Mouse (Mus musculus): ENCODE data around the gene Fhl3. TPM values are rescaled to one million over a fixed set of nuclear protein-coding genes. Genes with fewer than 3 reads are reported as not detected.

Fhl3 gene
- polyA plus RNA-seq, 1 experiment = 167 TPM

DNA sequence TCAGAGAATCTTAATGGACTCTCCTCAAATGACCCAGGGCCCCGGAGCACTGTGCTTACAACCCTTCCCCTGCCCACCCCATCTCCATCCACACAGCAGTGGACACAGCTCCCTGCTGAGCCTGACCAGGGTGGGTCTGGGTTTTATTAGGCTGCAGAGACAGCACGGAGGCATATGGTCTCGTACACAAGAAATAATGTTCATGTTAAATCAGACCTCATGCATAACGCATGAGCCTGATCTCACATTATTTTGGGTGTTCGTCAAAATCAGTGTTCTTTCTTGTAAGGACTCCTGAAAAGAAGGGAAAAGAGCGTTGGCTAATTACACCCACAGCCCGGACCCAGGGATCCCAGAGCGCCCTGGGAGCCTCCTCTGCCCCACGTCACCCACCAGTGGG lies 36.3 kb upstream of the Fhl3 start:
- Histone ChIP-seq H3K4me1 (ENCODE audit: control insufficient read depth, insufficient read depth, low read length) (no peaks in the 10 kb centered on the region), H3K27ac (ENCODE audit: insufficient read depth, low read depth, low read length) (no peak overlapping the region), H3K4me3 (ENCODE audit: insufficient read depth, low read length) (no peak overlapping the region)
- TF ChIP-seq POLR2A (IDR thresholded peaks at IDR 0.05; ENCODE audit: borderline replicate concordance, low read depth, low read length) = no peak
- no peak for TF ChIP-seq CTCF (IDR thresholded peaks at IDR 0.05; ENCODE audit: low read depth, low read length)

DNA sequence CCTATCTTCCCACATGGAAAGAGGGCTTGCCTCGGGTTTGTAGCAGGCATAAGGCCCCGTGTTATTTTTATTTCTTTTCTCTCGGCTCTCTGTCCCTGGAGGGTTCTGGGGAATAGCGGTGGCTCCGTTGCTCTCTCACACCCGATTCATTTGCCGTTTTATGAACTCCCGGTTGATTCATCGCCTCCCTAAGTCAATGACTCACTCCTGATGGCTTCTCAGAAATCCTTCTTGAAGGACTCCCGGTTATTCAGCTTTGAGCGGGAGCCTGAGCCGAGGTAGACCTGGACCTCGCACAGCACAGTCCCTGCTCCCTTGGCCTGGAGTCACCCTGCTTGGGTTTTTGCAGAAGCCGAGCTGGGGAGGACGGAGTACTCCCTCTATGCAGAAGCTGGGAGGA lies 35.9 kb upstream of the Fhl3 start:
- no peak overlapping the region for H3K27ac ChIP-seq (ENCODE audit: insufficient read depth, low read depth, low read length)
- no peaks in the 10 kb centered on the region for H3K4me1 ChIP-seq (ENCODE audit: control insufficient read depth, insufficient read depth, low read length)
- no peak for TF ChIP-seq POLR2A (IDR thresholded peaks at IDR 0.05; ENCODE audit: borderline replicate concordance, low read depth, low read length)
- no peak for TF ChIP-seq CTCF (IDR thresholded peaks at IDR 0.05; ENCODE audit: low read depth, low read length)

DNA sequence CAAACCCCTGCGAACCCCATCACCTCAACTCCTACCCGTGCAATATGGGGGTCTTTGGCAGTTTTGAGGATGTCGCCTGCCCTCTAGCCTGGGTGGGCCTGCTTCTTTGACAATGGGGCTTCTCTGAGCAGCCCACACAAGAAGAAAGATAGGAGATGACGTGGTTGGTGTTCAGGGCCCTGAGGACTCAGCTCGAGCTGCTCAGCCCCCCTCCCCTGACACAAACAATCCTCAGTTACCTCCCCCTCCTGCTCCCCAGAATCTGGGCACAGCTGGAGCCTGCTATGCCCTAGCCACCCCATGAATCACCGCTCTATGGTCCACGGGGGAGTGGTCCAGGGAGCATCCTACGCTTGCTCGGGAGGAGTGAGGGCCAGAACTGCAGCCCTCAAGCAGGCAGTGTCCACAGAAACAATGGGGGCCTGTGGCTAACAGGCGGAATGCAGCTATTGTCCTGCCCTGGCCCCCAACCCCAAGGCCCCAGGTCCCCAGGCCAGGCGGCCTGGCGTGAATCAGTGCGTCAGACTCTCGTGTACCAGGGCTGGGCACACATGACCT lies 32.9 kb upstream of the Fhl3 start:
- Histone ChIP-seq H3K4me1 (ENCODE audit: control insufficient read depth, insufficient read depth, low read length) (no peaks in the 10 kb centered on the region), H3K4me3 (ENCODE audit: insufficient read depth, low read length) (no peak overlapping the region), H3K27ac (ENCODE audit: insufficient read depth, low read depth, low read length) (no peak overlapping the region)
- no peak for TF ChIP-seq CTCF (IDR thresholded peaks at IDR 0.05; ENCODE audit: low read depth, low read length)
- no peak for TF ChIP-seq POLR2A (IDR thresholded peaks at IDR 0.05; ENCODE audit: borderline replicate concordance, low read depth, low read length)

More for the DNA sequence above, 35.9 kb upstream of the Fhl3 start:
- H3K4me3 ChIP-seq (ENCODE audit: insufficient read depth, low read length) = no peak overlapping the region

DNA sequence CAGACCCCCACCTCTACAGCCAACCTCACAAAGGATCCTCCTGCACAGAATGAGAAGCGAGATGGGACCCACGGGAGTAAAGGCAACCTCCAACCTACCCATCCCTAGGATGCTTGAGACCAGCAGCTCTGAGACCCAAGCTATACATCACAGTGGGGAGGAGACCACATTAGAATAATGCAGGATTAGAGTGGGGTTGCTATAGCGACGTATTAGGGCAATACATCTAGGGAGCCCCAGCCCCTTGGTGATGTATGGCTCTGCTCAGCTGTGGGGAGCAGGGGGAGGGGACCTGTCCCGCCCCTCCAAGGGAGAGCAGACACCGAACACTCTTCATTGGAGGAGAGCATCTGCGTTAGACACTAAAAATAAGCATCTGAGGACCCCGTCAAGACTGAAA lies 32.4 kb upstream of the Fhl3 start:
- Histone ChIP-seq H3K4me1 (ENCODE audit: control insufficient read depth, insufficient read depth, low read length) (no peaks in the 10 kb centered on the region), H3K4me3 (ENCODE audit: insufficient read depth, low read length) (no peak overlapping the region), H3K27ac (ENCODE audit: insufficient read depth, low read depth, low read length) (no peak overlapping the region)
- TF ChIP-seq POLR2A (IDR thresholded peaks at IDR 0.05; ENCODE audit: borderline replicate concordance, low read depth, low read length) = no peak
- no peak for TF ChIP-seq CTCF (IDR thresholded peaks at IDR 0.05; ENCODE audit: low read depth, low read length)

DNA sequence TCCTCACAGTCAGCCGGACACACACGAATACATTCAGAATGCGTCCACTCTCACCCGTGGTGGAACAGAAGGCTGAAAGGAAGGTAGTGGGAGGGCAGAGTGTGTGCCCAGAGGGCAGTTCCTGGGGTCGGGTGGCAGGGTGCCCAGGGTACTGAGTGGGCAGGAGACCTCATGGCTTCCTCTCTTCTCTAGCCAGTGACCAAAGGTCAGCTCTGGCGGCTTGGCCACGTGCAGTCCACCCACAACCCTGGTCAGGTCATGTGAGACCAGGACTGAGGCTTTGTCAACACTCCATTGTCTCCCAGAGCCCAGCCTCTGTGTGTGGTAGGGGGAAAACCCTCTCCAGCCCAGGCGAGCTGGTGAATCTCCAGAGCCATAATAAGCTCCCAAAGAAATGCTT lies 30.3 kb upstream of the Fhl3 start:
- H3K4me1 ChIP-seq (ENCODE audit: control insufficient read depth, insufficient read depth, low read length) = no peaks in the 10 kb centered on the region
- H3K4me3 ChIP-seq (ENCODE audit: insufficient read depth, low read length) = no peak overlapping the region
- no peak overlapping the region for H3K27ac ChIP-seq (ENCODE audit: insufficient read depth, low read depth, low read length)
- TF ChIP-seq CTCF (IDR thresholded peaks at IDR 0.05; ENCODE audit: low read depth, low read length) (no peak), POLR2A (IDR thresholded peaks at IDR 0.05; ENCODE audit: borderline replicate concordance, low read depth, low read length) (no peak)

DNA sequence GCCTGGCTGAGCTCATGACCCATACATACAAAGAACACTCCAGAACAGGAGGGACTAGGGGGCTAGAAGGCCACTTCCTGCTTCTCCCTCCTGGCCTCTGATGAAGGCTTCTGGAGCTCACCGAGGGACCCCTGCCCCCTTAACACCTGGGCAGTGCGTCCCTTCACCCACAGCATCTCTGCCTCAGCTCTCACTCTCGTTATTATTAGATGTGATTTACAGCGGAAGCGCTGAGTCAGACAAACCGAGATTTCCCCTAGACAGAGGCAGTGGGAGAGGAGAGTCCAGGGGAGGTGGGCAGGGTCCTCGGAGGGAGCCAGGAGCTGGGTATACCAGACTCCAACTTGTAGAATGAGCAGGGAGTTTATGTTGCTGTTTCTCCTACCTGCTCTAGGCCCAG lies 28.9 kb upstream of the Fhl3 start:
- TF ChIP-seq POLR2A (IDR thresholded peaks at IDR 0.05; ENCODE audit: borderline replicate concordance, low read depth, low read length) = no peak
- TF ChIP-seq CTCF (IDR thresholded peaks at IDR 0.05; ENCODE audit: low read depth, low read length) = no peak
- H3K4me1 ChIP-seq (ENCODE audit: control insufficient read depth, insufficient read depth, low read length) = no peaks in the 10 kb centered on the region
- no peak overlapping the region for H3K27ac ChIP-seq (ENCODE audit: insufficient read depth, low read depth, low read length)
- no peak overlapping the region for H3K4me3 ChIP-seq (ENCODE audit: insufficient read depth, low read length)

DNA sequence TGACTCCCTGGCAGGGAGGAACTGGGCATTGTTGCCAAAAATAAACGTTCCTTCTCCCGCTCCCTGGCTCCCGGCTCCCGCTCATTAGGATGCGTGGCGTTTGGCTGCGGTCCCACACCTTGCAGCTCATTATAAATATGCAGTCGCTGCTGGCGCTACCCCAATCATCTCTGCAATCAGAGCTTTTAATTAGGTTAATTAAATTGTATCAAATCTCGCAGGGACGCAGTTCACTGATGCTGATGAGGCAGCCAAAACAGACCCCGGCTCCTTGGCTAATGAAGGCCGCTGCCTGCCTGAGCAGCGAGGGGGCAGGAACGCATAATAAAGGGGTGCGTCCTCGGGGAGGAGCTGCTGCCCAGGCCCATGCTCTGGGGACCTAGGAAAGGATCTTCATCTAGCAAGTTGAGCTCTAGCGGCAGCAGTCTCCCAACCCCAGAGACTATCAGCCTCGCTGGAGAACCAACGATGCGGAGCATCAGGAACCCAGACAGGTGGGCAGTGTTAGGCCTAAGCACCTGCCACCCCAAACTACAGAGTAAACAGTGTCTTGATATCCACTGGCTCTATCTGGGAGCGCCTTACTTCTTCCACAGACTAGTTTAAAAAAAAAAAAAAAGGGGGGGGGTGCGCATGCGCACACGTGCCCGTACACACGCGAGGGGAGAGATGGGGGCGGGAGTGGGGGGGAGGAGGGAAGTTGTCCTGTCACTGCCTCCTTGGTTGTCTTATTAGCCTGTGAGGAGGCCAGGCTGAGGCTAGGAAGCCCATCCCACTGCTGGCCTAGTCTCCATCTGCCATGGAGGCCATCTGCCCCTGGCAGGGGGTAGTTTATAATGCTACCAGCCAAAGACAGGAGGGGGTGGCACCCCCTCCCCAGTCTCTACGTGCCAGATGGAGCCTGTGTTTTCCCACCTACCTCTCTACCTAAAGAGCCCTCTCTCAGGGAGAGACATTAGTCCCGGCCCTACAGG lies 27.9 kb upstream of the Fhl3 start:
- Histone ChIP-seq H3K4me1 (ENCODE audit: control insufficient read depth, insufficient read depth, low read length) (no peaks in the 10 kb centered on the region), H3K4me3 (ENCODE audit: insufficient read depth, low read length) (no peak overlapping the region), H3K27ac (ENCODE audit: insufficient read depth, low read depth, low read length) (no peak overlapping the region)
- TF ChIP-seq CTCF (IDR thresholded peaks at IDR 0.05; ENCODE audit: low read depth, low read length) = no peak
- TF ChIP-seq POLR2A (IDR thresholded peaks at IDR 0.05; ENCODE audit: borderline replicate concordance, low read depth, low read length) = no peak

DNA sequence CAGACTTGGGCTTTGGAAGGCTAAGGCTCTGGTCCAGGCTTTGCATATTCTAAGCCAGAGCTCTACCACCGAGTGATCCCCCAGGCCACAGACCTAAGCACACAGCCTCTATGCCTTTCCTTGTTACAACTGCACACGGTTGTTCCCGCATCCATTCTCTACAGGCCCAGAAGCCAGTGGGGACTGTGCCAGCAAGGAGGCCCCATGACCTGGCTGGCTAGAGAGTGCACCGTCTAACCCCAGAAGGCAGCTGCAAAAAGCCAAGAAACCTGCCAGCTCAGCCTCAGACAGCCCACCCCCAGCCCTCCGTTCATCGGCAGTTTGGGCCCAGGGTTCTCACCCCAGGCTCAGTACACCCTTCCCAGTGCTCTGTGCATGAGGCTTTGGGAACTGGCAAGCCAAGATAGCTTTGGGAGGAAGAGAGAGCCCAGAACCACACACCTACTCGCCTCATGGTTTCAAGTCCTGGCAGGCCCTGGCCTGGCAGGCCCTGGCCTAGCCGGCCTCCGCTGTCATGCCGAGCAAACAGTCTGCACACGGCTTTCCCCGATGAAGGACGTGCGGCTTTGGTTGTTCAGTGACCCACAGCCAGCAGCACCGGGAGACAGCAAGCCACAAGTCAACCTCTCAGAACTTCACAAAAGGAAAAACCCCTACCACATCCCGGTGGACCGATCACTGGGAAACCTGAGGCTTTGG lies 26.0 kb upstream of the Fhl3 start:
- no peak overlapping the region for H3K4me3 ChIP-seq (ENCODE audit: insufficient read depth, low read length)
- no peak for TF ChIP-seq POLR2A (IDR thresholded peaks at IDR 0.05; ENCODE audit: borderline replicate concordance, low read depth, low read length)
- TF ChIP-seq CTCF (IDR thresholded peaks at IDR 0.05; ENCODE audit: low read depth, low read length) = no peak
- H3K4me1 ChIP-seq (ENCODE audit: control insufficient read depth, insufficient read depth, low read length) = no peaks in the 10 kb centered on the region
- H3K27ac ChIP-seq (ENCODE audit: insufficient read depth, low read depth, low read length) = no peak overlapping the region

DNA sequence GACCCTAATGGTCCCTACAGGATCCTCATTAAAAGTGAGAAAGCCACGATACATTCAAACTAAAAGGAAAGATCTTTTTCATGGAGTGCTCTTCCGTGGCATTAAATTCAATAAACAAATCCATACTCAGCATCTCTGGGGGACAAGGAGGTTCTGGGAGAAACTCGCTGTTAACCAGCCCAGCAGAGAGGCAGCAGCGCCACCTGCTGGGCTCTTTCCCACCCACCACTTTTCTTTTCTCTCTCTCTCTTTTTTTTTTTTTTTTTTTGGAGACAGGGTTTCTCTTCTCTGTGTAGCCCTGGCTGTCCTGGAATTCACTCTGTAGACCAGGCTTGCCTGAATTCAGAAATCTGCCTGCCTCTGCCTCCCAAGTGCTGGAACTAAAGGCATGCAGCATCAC lies 25.5 kb upstream of the Fhl3 start:
- no peaks in the 10 kb centered on the region for H3K4me1 ChIP-seq (ENCODE audit: control insufficient read depth, insufficient read depth, low read length)
- peak; percentile 66; the same call in 1 of the 2 replicates for TF ChIP-seq CTCF (IDR thresholded peaks at IDR 0.05; ENCODE audit: low read depth, low read length)
- no peak for TF ChIP-seq POLR2A (IDR thresholded peaks at IDR 0.05; ENCODE audit: borderline replicate concordance, low read depth, low read length)
- no peak overlapping the region for H3K27ac ChIP-seq (ENCODE audit: insufficient read depth, low read depth, low read length)
- H3K4me3 ChIP-seq (ENCODE audit: insufficient read depth, low read length) = no peak overlapping the region

DNA sequence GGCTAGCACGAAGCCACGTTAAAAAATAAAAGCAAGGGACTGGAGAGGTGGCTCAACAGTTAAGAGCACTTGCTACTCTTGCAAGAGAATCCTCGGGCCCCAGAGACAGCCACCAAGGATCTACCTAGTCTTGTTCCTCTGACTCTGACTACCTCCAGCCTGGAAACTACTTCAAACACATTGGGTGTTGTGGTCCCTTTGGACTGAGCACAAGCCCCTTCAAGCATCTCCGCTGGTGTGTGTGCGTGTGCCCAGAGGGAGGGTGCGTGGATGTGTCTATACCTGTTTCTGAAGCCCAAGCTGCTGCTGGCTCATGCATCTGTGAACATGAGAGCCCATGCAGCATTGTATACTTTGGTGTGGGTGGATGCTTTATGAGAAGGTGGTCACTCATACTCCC lies 24.5 kb upstream of the Fhl3 start:
- no peak overlapping the region for H3K4me3 ChIP-seq (ENCODE audit: insufficient read depth, low read length)
- no peak for TF ChIP-seq POLR2A (IDR thresholded peaks at IDR 0.05; ENCODE audit: borderline replicate concordance, low read depth, low read length)
- TF ChIP-seq CTCF (IDR thresholded peaks at IDR 0.05; ENCODE audit: low read depth, low read length) = no peak
- no peaks in the 10 kb centered on the region for H3K4me1 ChIP-seq (ENCODE audit: control insufficient read depth, insufficient read depth, low read length)
- H3K27ac ChIP-seq (ENCODE audit: insufficient read depth, low read depth, low read length) = no peak overlapping the region
